Mouse (Mus musculus): ENCODE data around the gene Armc2. TPM values are rescaled to one million over a fixed set of nuclear protein-coding genes. Genes with fewer than 3 reads are reported as not detected.

Armc2 gene
- polyA plus RNA-seq (2012; rRNA removed), result 0.24 and 0.50 TPM in 2 replicates

- Histone ChIP-seq H3K27me3 (replicated peaks; ENCODE audit: control insufficient read depth, insufficient read depth, low read length) (no peaks in the 10 kb centered on the region), H3K27ac (ENCODE audit: insufficient read depth, low read depth, low read length) (no peak within 1 kb of the TSS), H3K4me1 (ENCODE audit: control insufficient read depth, insufficient read depth, low read length) (peaks cover 3% of the 10 kb centered on the region; the same call in 1 of the 2 replicates), H3K4me3 (ENCODE audit: insufficient read depth, low read depth, low read length) (peak within 1 kb of the TSS; percentile 61), H3K36me3 (ENCODE audit: control insufficient read depth, insufficient read depth, low read length) (no peaks in the 10 kb centered on the region)
- peak; percentile 82 for DNase-seq
- 2% methylated on average over 58 of the region's 58 CpGs for WGBS
- no peak for TF ChIP-seq CTCF (conservative IDR thresholded peaks at IDR 0.05; ENCODE audit: insufficient read depth, insufficient read length, low read depth, low read length)
- TF ChIP-seq POLR2A (IDR thresholded peaks at IDR 0.05; ENCODE audit: low read depth, low read length), result no peak
Measured at GRCm38 (mm10) chr10:42018016-42018949, at the start of gene Armc2. TSS of gene Armc2 (minus strand) at chr10:42018442.

DNA sequence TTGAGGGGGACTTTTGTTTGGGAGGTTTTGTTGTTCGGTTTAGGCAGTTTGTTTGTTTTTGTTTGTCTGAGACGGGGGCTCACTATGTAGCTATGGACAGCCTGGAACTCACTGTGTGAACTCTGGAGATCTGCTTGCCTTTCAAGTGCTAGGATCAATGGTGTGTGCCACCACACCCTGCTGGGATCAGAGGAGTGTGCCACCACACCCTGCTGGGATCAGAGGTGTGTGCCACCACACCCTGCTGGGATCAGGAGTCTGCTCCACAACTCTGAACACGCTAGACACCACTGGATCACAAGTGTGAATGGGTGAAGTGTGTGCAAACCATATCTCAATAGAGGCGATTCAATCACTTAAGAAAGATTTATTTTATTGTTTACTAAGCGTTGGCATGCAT, 46.2 kb upstream of the Armc2 start:
- DNase-seq, result no peak
- Histone ChIP-seq H3K27me3 (replicated peaks; ENCODE audit: control insufficient read depth, insufficient read depth, low read length) (no peaks in the 10 kb centered on the region), H3K4me1 (ENCODE audit: control insufficient read depth, insufficient read depth, low read length) (no peaks in the 10 kb centered on the region), H3K4me3 (ENCODE audit: insufficient read depth, low read depth, low read length) (no peak overlapping the region), H3K36me3 (ENCODE audit: control insufficient read depth, insufficient read depth, low read length) (no peaks in the 10 kb centered on the region), H3K27ac (ENCODE audit: insufficient read depth, low read depth, low read length) (no peak overlapping the region)
- 68% methylated on average over 5 of the region's 5 CpGs for WGBS
- TF ChIP-seq CTCF (conservative IDR thresholded peaks at IDR 0.05; ENCODE audit: insufficient read depth, insufficient read length, low read depth, low read length), result no peak
- no peak for TF ChIP-seq POLR2A (IDR thresholded peaks at IDR 0.05; ENCODE audit: low read depth, low read length)

DNA sequence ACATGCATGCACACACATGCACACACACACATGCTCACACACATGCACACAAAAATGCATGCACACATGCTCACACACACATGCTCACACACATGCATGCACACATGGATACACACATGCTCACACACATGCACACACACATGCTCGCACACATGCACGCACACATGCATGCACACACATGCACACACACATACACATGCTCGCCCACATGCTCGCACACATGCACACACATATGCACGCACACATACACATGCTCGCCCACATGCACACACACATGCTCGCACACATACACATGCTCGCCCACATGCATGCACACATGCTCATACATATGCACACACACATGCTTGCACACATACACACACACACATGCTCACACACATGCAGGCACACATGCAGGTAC, 41.3 kb upstream of the Armc2 start:
- Histone ChIP-seq H3K4me3 (ENCODE audit: insufficient read depth, low read depth, low read length) (no peak overlapping the region), H3K27ac (ENCODE audit: insufficient read depth, low read depth, low read length) (no peak overlapping the region), H3K36me3 (ENCODE audit: control insufficient read depth, insufficient read depth, low read length) (no peaks in the 10 kb centered on the region), H3K4me1 (ENCODE audit: control insufficient read depth, insufficient read depth, low read length) (no peaks in the 10 kb centered on the region), H3K27me3 (replicated peaks; ENCODE audit: control insufficient read depth, insufficient read depth, low read length) (no peaks in the 10 kb centered on the region)
- 98% methylated on average over 8 of the region's 8 CpGs for WGBS
- no peak for TF ChIP-seq POLR2A (IDR thresholded peaks at IDR 0.05; ENCODE audit: low read depth, low read length)
- no peak for TF ChIP-seq CTCF (conservative IDR thresholded peaks at IDR 0.05; ENCODE audit: insufficient read depth, insufficient read length, low read depth, low read length)
- no peak for DNase-seq

DNA sequence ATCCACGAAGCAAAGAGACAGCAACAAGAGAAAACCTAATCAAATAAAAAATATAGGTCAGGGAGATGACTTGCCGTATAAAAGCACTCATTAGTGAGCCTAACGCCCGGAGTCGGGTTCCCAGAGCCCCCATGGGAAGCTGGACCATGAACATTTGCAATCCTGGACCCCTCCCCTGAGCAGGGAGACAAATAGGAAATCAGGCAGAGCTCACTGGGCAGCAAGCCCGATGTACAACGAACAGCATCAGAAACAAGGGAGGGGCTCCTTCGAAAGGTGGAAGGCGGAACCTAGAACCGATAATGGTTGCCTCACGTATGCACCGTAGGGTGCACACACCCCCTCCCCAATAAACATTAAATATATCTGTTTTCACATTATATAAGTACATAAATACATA, 39.5 kb upstream of the Armc2 start:
- Histone ChIP-seq H3K27ac (ENCODE audit: insufficient read depth, low read depth, low read length) (no peak overlapping the region), H3K4me3 (ENCODE audit: insufficient read depth, low read depth, low read length) (no peak overlapping the region), H3K36me3 (ENCODE audit: control insufficient read depth, insufficient read depth, low read length) (no peaks in the 10 kb centered on the region), H3K4me1 (ENCODE audit: control insufficient read depth, insufficient read depth, low read length) (no peaks in the 10 kb centered on the region), H3K27me3 (replicated peaks; ENCODE audit: control insufficient read depth, insufficient read depth, low read length) (no peaks in the 10 kb centered on the region)
- no peak for DNase-seq
- WGBS, result 57% methylated on average over 12 of the region's 12 CpGs
- TF ChIP-seq CTCF (conservative IDR thresholded peaks at IDR 0.05; ENCODE audit: insufficient read depth, insufficient read length, low read depth, low read length) (no peak), POLR2A (IDR thresholded peaks at IDR 0.05; ENCODE audit: low read depth, low read length) (no peak)

DNA sequence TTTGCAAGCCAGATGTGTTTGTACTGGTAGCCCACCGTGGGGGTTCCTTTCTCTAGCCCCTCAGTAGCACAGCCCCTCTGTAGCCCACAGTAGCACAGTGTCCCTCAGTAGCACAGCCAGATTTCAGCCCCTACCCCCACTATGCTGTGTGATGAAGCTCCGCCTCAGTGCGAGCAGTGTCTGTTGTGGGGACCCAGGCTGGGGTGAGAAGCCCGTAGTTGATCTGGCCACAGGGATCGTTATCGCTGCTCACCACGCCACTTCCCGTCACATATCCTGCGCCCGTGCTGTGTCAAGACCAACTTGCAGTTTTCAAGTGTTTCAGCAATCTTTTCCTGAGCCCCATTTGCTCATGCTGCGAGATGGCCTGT, 39.0 kb upstream of the Armc2 start:
- WGBS, result 46% methylated on average over 11 of the region's 11 CpGs
- Histone ChIP-seq H3K27ac (ENCODE audit: insufficient read depth, low read depth, low read length) (no peak overlapping the region), H3K36me3 (ENCODE audit: control insufficient read depth, insufficient read depth, low read length) (no peaks in the 10 kb centered on the region), H3K27me3 (replicated peaks; ENCODE audit: control insufficient read depth, insufficient read depth, low read length) (no peaks in the 10 kb centered on the region), H3K4me1 (ENCODE audit: control insufficient read depth, insufficient read depth, low read length) (no peaks in the 10 kb centered on the region), H3K4me3 (ENCODE audit: insufficient read depth, low read depth, low read length) (no peak overlapping the region)
- TF ChIP-seq CTCF (conservative IDR thresholded peaks at IDR 0.05; ENCODE audit: insufficient read depth, insufficient read length, low read depth, low read length) (no peak), POLR2A (IDR thresholded peaks at IDR 0.05; ENCODE audit: low read depth, low read length) (no peak)
- DNase-seq, result peak; percentile 14

DNA sequence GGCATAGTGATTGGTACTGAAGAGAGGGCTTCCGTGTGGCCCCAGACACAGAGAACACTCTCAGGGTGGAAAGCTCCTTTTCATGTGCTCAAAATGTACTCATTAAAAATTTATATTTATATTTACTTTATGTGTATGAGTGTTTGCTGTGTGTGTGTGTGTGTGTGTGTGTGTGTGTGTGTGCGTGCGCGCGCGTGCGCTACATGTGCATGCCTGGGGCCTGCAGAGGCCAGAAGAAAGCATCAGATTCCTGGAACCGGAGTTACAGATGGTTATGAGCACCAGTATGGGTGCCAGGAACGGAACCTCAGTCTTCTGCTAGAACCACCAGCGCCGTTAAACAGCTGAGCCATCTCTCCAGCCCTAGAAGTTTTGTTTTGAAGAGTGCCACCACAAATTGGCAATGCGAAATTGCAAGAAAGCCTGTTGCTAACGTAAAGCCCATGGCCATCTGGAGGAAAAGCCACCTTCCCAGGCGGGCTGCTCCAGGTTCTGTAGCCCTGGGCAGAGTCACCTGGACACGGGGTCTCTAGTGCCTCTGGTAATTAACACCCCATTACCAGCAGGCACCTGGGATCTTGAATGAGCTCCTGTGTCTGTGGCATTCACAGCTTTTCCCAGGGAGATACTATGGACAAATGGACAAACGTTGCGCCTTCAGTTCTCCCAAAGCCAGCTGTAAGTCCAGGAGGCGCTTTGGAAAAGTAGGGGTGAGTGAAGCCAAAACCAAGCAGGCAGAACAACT, 38.4 kb upstream of the Armc2 start:
- Histone ChIP-seq H3K36me3 (ENCODE audit: control insufficient read depth, insufficient read depth, low read length) (no peaks in the 10 kb centered on the region), H3K27ac (ENCODE audit: insufficient read depth, low read depth, low read length) (no peak overlapping the region), H3K4me1 (ENCODE audit: control insufficient read depth, insufficient read depth, low read length) (no peaks in the 10 kb centered on the region), H3K4me3 (ENCODE audit: insufficient read depth, low read depth, low read length) (no peak overlapping the region), H3K27me3 (replicated peaks; ENCODE audit: control insufficient read depth, insufficient read depth, low read length) (no peaks in the 10 kb centered on the region)
- DNase-seq, result no peak
- TF ChIP-seq CTCF (conservative IDR thresholded peaks at IDR 0.05; ENCODE audit: insufficient read depth, insufficient read length, low read depth, low read length), result no peak
- no peak for TF ChIP-seq POLR2A (IDR thresholded peaks at IDR 0.05; ENCODE audit: low read depth, low read length)
- 87% methylated on average over 18 of the region's 18 CpGs for WGBS
